In genomic region chr11:25772231-25772630, GRCm38 (mm10) we compare ENCODE assay signal across 16 mouse cellular contexts.
"Had no signal": no experiment of that assay in that cellular context is flagged by ENCODE, and none has a peak within 500 bp of the region (broad histone marks: within the 10 kb centered on the region; RNA-seq: fewer than 3 reads in every experiment).

No protein-coding gene starts in this region.

- H3K27ac ChIP-seq: stomach, embryonic 15.5 days; stomach, postnatal 0 days had no signal

- DNase-seq: retina, postnatal 1 day; right cerebral cortex, adult 18-20 months; right cerebral cortex, postnatal 14 days; right cerebral cortex, postnatal 25 days; right cerebral cortex, postnatal 4 days; spleen, adult 18-20 months; thymus, adult 18-20 months; thymus, adult 2 months; thymus, postnatal 14 days; thymus, postnatal 25 days; thymus, postnatal 36 days; thymus, postnatal 4 days had no signal

- H3K4me3 ChIP-seq: neural tube, embryonic 13.5 days; neural tube, embryonic 15.5 days; stomach, embryonic 15.5 days had no signal
